Mouse (Mus musculus): ENCODE measurements around the gene Rpl21. TPM values are rescaled to one million over a fixed set of nuclear protein-coding genes. Genes with fewer than 3 reads are reported as not detected.

Rpl21 gene
- polyA plus RNA-seq, 1 experiment from 2014 or later, result 489 TPM

GRCm38 (mm10) chr5:146798031-146798430 is 34.7 kb upstream of the Rpl21 start:
- ATAC-seq (ENCODE audit: insufficient read depth, low FRiP score, low read depth), result no peak
- 58% methylated on average over 9 of the region's 9 CpGs for WGBS
- Histone ChIP-seq H3K36me3 (no peaks in the 10 kb centered on the region), H3K4me2 (no peak overlapping the region), H3K9ac (no peak overlapping the region), H3K27me3 (replicated peaks) (no peaks in the 10 kb centered on the region), H3K4me1 (peaks cover 7% of the 10 kb centered on the region), H3K27ac (no peak overlapping the region), H3K4me3 (replicated peaks) (no peak overlapping the region), H3K9me3 (no peaks in the 10 kb centered on the region)

GRCm38 (mm10) chr5:146806004-146806430 is 26.7 kb upstream of the Rpl21 start:
- Histone ChIP-seq H3K27me3 (replicated peaks) (no peaks in the 10 kb centered on the region), H3K36me3 (no peaks in the 10 kb centered on the region), H3K4me1 (no peaks in the 10 kb centered on the region), H3K27ac (no peak overlapping the region), H3K9me3 (no peaks in the 10 kb centered on the region), H3K9ac (no peak overlapping the region), H3K4me2 (no peak overlapping the region), H3K4me3 (replicated peaks) (no peak overlapping the region)
- ATAC-seq (ENCODE audit: insufficient read depth, low FRiP score, low read depth), result no peak
- 66% methylated on average over 8 of the region's 8 CpGs for WGBS

GRCm38 (mm10) chr5:146809951-146810350 is 22.7 kb upstream of the Rpl21 start:
- Histone ChIP-seq H3K27ac (no peak overlapping the region), H3K27me3 (replicated peaks) (no peaks in the 10 kb centered on the region), H3K4me3 (replicated peaks) (no peak overlapping the region), H3K9me3 (no peaks in the 10 kb centered on the region), H3K4me1 (no peaks in the 10 kb centered on the region), H3K36me3 (no peaks in the 10 kb centered on the region), H3K9ac (no peak overlapping the region), H3K4me2 (no peak overlapping the region)
- WGBS, result 71% methylated on average over 5 of the region's 5 CpGs
- no peak for ATAC-seq (ENCODE audit: insufficient read depth, low FRiP score, low read depth)

GRCm38 (mm10) chr5:146812866-146813265 is 19.8 kb upstream of the Rpl21 start:
- no peaks in the 10 kb centered on the region for H3K4me1 ChIP-seq
- no peak overlapping the region for H3K4me3 ChIP-seq (replicated peaks)
- 90% methylated on average over 5 of the region's 5 CpGs for WGBS
- no peaks in the 10 kb centered on the region for H3K27me3 ChIP-seq (replicated peaks)
- H3K27ac ChIP-seq, result no peak overlapping the region
- no peaks in the 10 kb centered on the region for H3K36me3 ChIP-seq
- no peak overlapping the region for H3K9ac ChIP-seq
- no peak overlapping the region for H3K4me2 ChIP-seq
- H3K9me3 ChIP-seq, result no peaks in the 10 kb centered on the region
- no peak for ATAC-seq (ENCODE audit: insufficient read depth, low FRiP score, low read depth)

GRCm38 (mm10) chr5:146813421-146813820 is 19.3 kb upstream of the Rpl21 start:
- no peak for ATAC-seq (ENCODE audit: insufficient read depth, low FRiP score, low read depth)
- Histone ChIP-seq H3K9me3 (no peaks in the 10 kb centered on the region), H3K4me2 (no peak overlapping the region), H3K4me3 (replicated peaks) (no peak overlapping the region), H3K36me3 (no peaks in the 10 kb centered on the region), H3K27me3 (replicated peaks) (no peaks in the 10 kb centered on the region), H3K4me1 (no peaks in the 10 kb centered on the region), H3K9ac (no peak overlapping the region), H3K27ac (no peak overlapping the region)
- WGBS, result 81% methylated on average over 4 of the region's 4 CpGs

GRCm38 (mm10) chr5:146815394-146815793 is 17.3 kb upstream of the Rpl21 start:
- H3K9me3 ChIP-seq, result no peaks in the 10 kb centered on the region

GRCm38 (mm10) chr5:146817583-146817982 is 15.1 kb upstream of the Rpl21 start:
- ATAC-seq (ENCODE audit: insufficient read depth, low FRiP score, low read depth), result no peak
- Histone ChIP-seq H3K27me3 (replicated peaks) (no peaks in the 10 kb centered on the region), H3K4me2 (no peak overlapping the region)

More at GRCm38 (mm10) chr5:146815394-146815793, 17.3 kb upstream of the Rpl21 start:
- Histone ChIP-seq H3K4me1 (no peaks in the 10 kb centered on the region), H3K27me3 (replicated peaks) (no peaks in the 10 kb centered on the region), H3K27ac (no peak overlapping the region), H3K4me3 (replicated peaks) (no peak overlapping the region), H3K4me2 (no peak overlapping the region), H3K36me3 (no peaks in the 10 kb centered on the region), H3K9ac (no peak overlapping the region)
- WGBS, result 79% methylated on average over 4 of the region's 4 CpGs
- no peak for ATAC-seq (ENCODE audit: insufficient read depth, low FRiP score, low read depth)

GRCm38 (mm10) chr5:146818906-146819623 is 13.6 kb upstream of the Rpl21 start:
- H3K9me3 ChIP-seq, result no peaks in the 10 kb centered on the region
- H3K27ac ChIP-seq, result no peak overlapping the region
- no peak overlapping the region for H3K4me2 ChIP-seq
- no peak for ATAC-seq (ENCODE audit: insufficient read depth, low FRiP score, low read depth)
- H3K36me3 ChIP-seq, result no peaks in the 10 kb centered on the region
- no peak overlapping the region for H3K4me3 ChIP-seq (replicated peaks)
- H3K9ac ChIP-seq, result no peak overlapping the region
- 64% methylated on average over 8 of the region's 8 CpGs for WGBS
- H3K27me3 ChIP-seq (replicated peaks), result no peaks in the 10 kb centered on the region
- no peaks in the 10 kb centered on the region for H3K4me1 ChIP-seq

More at GRCm38 (mm10) chr5:146817583-146817982, 15.1 kb upstream of the Rpl21 start:
- Histone ChIP-seq H3K4me3 (replicated peaks) (no peak overlapping the region), H3K9ac (no peak overlapping the region), H3K36me3 (no peaks in the 10 kb centered on the region), H3K4me1 (no peaks in the 10 kb centered on the region), H3K27ac (no peak overlapping the region), H3K9me3 (no peaks in the 10 kb centered on the region)
- WGBS, result 80% methylated on average over 8 of the region's 8 CpGs

- no peak overlapping the region for H3K27ac ChIP-seq
- WGBS, result 66% methylated on average over 5 of the region's 5 CpGs
- no peaks in the 10 kb centered on the region; the same call in 1 of the 2 replicates for H3K4me1 ChIP-seq
- no peaks in the 10 kb centered on the region for H3K9me3 ChIP-seq
- H3K27me3 ChIP-seq (replicated peaks), result no peaks in the 10 kb centered on the region
- H3K9ac ChIP-seq, result no peak overlapping the region
- no peak overlapping the region for H3K4me2 ChIP-seq
- ATAC-seq (ENCODE audit: insufficient read depth, low FRiP score, low read depth), result no peak
- no peak overlapping the region for H3K4me3 ChIP-seq (replicated peaks)
- H3K36me3 ChIP-seq, result no peaks in the 10 kb centered on the region
Measured at GRCm38 (mm10) chr5:146823005-146823404, 9.7 kb upstream of the Rpl21 start.

- ATAC-seq (ENCODE audit: insufficient read depth, low FRiP score, low read depth), result no peak
- Histone ChIP-seq H3K4me3 (replicated peaks) (no peak overlapping the region), H3K4me1 (peaks cover 8% of the 10 kb centered on the region), H3K27me3 (replicated peaks) (no peaks in the 10 kb centered on the region), H3K36me3 (peaks cover 2% of the 10 kb centered on the region; the same call in 1 of the 2 replicates), H3K4me2 (no peak overlapping the region), H3K9me3 (no peaks in the 10 kb centered on the region), H3K27ac (no peak overlapping the region), H3K9ac (no peak overlapping the region)
- 49% methylated on average over 8 of the region's 8 CpGs for WGBS
Measured at GRCm38 (mm10) chr5:146829528-146829927, 3.2 kb upstream of the Rpl21 start.

GRCm38 (mm10) chr5:146832435-146832768 is 288 bp upstream of the Rpl21 start:
- peak; percentile 15 for ATAC-seq (ENCODE audit: insufficient read depth, low FRiP score, low read depth)
- peaks cover 24% of the 10 kb centered on the region for H3K36me3 ChIP-seq
- 47% methylated on average over 7 of the region's 7 CpGs for WGBS
- peak overlapping the region; percentile 64 for H3K4me2 ChIP-seq
- peaks cover 13% of the 10 kb centered on the region; the same call in 1 of the 2 replicates for H3K4me1 ChIP-seq
- peak overlapping the region; percentile 74 for H3K4me3 ChIP-seq (replicated peaks)
- H3K27ac ChIP-seq, result peak overlapping the region; percentile 83; the same call in 1 of the 2 replicates
- H3K9ac ChIP-seq, result no peak overlapping the region
- no peaks in the 10 kb centered on the region for H3K9me3 ChIP-seq
- no peaks in the 10 kb centered on the region for H3K27me3 ChIP-seq (replicated peaks)

GRCm38 (mm10) chr5:146833673-146834201 is 1.0 kb downstream of the Rpl21 start:
- H3K27me3 ChIP-seq (replicated peaks), result no peaks in the 10 kb centered on the region
- H3K4me1 ChIP-seq, result peaks cover 13% of the 10 kb centered on the region; the same call in 1 of the 2 replicates
- peak overlapping the region; percentile 74 for H3K4me3 ChIP-seq (replicated peaks)
- peak overlapping the region; percentile 83; the same call in 1 of the 2 replicates for H3K27ac ChIP-seq
- H3K4me2 ChIP-seq, result peak overlapping the region; percentile 64
- H3K9ac ChIP-seq, result peak overlapping the region; percentile 97
- 11% methylated on average over 8 of the region's 8 CpGs for WGBS
- H3K9me3 ChIP-seq, result no peaks in the 10 kb centered on the region
- ATAC-seq (ENCODE audit: insufficient read depth, low FRiP score, low read depth), result no peak
- H3K36me3 ChIP-seq, result peaks cover 30% of the 10 kb centered on the region

All from stomach, embryonic 15.5 days (tissue).